Mouse (Mus musculus) erythroblast, embryonic 14.5 days (primary cell): Measurements from ENCODE around the gene Mgat4c.

Source experiments
- GATA1 ChIP-seq: IDR thresholded peaks from 2 replicates; pipeline ENCODE4 v1.6.1; 2012; ENCODE audit warnings: low read length, inconsistent platforms, mixed read lengths
- TAL1 ChIP-seq: IDR thresholded peaks from 3 replicates; pipeline ENCODE4 v1.6.1; 2012; ENCODE audit warnings: low read length, inconsistent platforms, mixed read lengths

DNA sequence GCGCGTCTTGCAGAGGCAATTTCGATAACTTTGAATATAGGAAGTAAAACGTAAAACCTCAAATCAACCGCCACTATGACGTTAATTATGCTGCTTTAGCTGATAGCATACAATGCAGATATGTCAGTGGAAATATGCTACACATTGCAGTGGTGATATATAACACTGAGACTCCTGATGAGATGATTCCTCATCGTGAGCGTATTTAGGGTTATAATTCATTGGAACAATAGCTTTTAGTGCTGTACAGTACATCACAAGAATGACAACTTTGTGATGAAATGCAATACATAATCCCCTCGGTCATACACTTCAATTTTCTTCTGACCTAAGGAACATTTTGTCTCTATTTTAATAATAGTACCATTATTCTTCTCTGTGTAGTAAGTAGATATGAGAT, 564.0 kb downstream of the Mgat4c start:
- no peak for TF ChIP-seq TAL1
- TF ChIP-seq GATA1 = no peak
